Mouse (Mus musculus) liver, embryonic 15.5 days (tissue): ENCODE measurements around the gene Pdzd7. TPM values are rescaled to one million over a fixed set of nuclear protein-coding genes. Genes with fewer than 3 reads are reported as not detected.

ENCODE experiments used
- ATAC-seq: fragments of 200-750 bp; cut with Nextera tagmentation; 2 replicates; pipeline ENCODE4 v1.8.0; 2017; ENCODE audit warnings: moderate number of reproducible peaks, mild to moderate bottlenecking, moderate library complexity; ENCODE audit not compliant: insufficient read depth
- H3K27ac ChIP-seq: fragments of 300-500 bp; sonication (generic); replicated peaks from 2 replicates; pipeline ENCODE4 v1.5.1; 2015; ENCODE audit warnings: mild to moderate bottlenecking, inconsistent platforms
- H3K27me3 ChIP-seq: fragments of 300-500 bp; sonication (generic); 2 replicates; pipeline ENCODE4 v1.6.1; 2015; ENCODE audit warnings: mild to moderate bottlenecking, inconsistent platforms
- H3K36me3 ChIP-seq: fragments of 300-500 bp; sonication (generic); replicated peaks from 2 replicates; pipeline ENCODE4 v1.6.1; 2015; ENCODE audit warnings: moderate library complexity, mild to moderate bottlenecking, inconsistent platforms
- H3K4me1 ChIP-seq: fragments of 300-500 bp; sonication (generic); replicated peaks from 2 replicates; pipeline ENCODE4 v1.6.1; 2015; ENCODE audit warnings: inconsistent platforms
- H3K4me2 ChIP-seq: fragments of 300-500 bp; sonication (generic); 2 replicates; pipeline ENCODE4 v1.6.1; 2015; ENCODE audit warnings: moderate library complexity, mild to moderate bottlenecking, inconsistent platforms
- H3K4me3 ChIP-seq: fragments of 300-500 bp; sonication (generic); replicated peaks from 2 replicates; pipeline ENCODE4 v1.5.1; 2015; ENCODE audit warnings: mild to moderate bottlenecking, inconsistent platforms
- H3K9ac ChIP-seq: fragments of 300-500 bp; sonication (generic); 2 replicates; pipeline ENCODE4 v1.6.1; 2015; ENCODE audit warnings: moderate library complexity, mild to moderate bottlenecking, inconsistent platforms
- H3K9me3 ChIP-seq: fragments of 300-500 bp; sonication (generic); replicated peaks from 2 replicates; pipeline ENCODE4 v1.6.1; 2016; ENCODE audit warnings: inconsistent platforms
- WGBS: fragments of 180-500 bp; shearing (Covaris S2); methylation state at CpG from one replicate; pipeline ENCODE4 v1.1.7; 2015; ENCODE audit warnings: mixed read lengths; ENCODE audit not compliant: insufficient replicate concordance; 5-methylcytosine and 5-hydroxymethylcytosine counted together
- polyA plus RNA-seq: library from polyadenylated mRNA; unstranded; fragments of >200 nt; fragmentation: Nextera tagmentation; extraction: Ambion mirVana; gene quantifications from 2 replicates; pipeline ENCODE4 v1.2.1, GENCODE M21; 2015

The Pdzd7 gene
- polyA plus RNA-seq, 1 experiment from 2014 or later, result not detected

DNA sequence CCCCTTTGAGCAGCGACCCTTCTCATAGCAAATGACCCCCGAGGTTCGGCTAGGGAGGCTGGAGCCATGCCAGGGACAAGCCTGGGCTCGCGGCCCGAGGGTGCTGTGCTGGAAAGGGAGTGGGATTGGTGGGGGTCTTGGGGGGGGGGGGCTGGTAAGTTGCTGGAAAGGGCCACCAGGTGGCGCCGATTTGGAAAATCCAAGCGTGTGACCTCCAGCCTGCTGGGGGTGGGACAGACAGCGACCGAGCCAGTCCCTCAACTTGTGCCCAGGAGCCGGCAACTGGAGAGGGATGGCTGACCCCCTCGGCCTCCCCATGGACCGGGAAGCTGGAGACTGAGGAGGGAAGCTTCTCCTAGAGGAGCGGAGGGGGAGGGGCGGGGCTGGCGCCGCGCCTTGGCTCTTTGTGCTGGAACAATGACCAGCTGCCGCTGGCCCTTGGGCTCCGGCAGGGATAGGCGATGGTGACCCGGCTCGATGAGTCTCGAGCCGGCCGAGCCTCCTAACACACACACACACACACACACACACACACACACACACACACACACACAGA lies 28.2 kb downstream of the Pdzd7 start:
- peak; percentile 16; the same call in 1 of the 2 replicates for ATAC-seq

DNA sequence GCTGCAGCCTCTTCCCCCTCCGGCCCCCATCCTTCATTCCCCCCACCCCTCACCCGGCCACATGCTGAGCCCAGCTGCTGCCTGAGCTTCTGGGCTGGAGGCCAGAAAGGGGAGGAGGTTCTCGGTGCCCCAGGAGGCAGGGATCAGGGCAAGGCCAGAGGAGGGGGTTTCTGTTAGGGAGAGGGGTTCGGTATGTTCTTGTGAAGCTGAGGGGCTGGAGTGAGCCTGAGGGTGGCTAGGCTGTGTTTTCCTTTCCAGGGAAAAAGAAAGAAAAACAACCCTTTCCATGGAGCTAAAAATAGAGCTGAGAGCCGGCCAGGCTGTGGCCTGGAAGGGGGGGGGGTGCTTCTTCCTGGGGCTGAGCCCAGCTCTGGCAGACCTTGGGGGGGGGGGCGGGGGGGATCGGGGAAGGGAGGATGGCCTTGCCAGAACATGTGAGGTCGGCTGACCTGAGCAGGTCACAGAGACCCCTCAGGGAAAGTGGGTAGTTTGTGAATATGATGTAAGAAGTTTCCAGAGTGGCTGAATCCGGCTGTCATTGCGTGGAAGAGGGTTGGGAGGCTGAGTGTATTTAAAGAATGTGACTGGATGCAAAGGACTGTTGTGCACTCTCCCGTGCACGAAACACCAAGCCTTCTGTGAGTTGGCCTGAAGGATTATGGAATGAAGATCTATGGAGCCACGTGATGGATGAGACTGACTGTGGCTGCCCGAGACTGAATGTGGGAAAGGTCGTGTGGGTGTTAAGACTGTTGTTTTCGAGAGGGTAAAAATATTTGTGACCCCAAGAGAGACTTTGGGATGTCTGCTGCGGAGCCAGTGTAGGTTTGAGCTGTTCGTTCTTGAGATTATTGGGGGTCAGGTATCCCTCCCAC lies 28.9 kb downstream of the Pdzd7 start:
- Histone ChIP-seq H3K9me3 (no peaks in the 10 kb centered on the region), H3K4me3 (peak overlapping the region; percentile 63), H3K27me3 (peaks cover 33% of the 10 kb centered on the region), H3K4me2 (peak overlapping the region; percentile 94), H3K27ac (peak overlapping the region; percentile 70), H3K4me1 (peaks cover 62% of the 10 kb centered on the region), H3K36me3 (peaks cover 10% of the 10 kb centered on the region), H3K9ac (peak overlapping the region; percentile 57; the same call in 1 of the 2 replicates)
- WGBS, result under 1% methylated on average over 18 of the region's 18 CpGs
- no peak for ATAC-seq

More for the DNA sequence above, 28.2 kb downstream of the Pdzd7 start:
- peak overlapping the region; percentile 94 for H3K4me2 ChIP-seq
- 0% methylated on average over 27 of the region's 27 CpGs for WGBS
- H3K4me3 ChIP-seq, result peak overlapping the region; percentile 63
- peak overlapping the region; percentile 57; the same call in 1 of the 2 replicates for H3K9ac ChIP-seq
- H3K9me3 ChIP-seq, result no peaks in the 10 kb centered on the region
- peak overlapping the region; percentile 70 for H3K27ac ChIP-seq
- peaks cover 2% of the 10 kb centered on the region; the same call in 1 of the 2 replicates for H3K36me3 ChIP-seq
- peaks cover 62% of the 10 kb centered on the region for H3K4me1 ChIP-seq
- peaks cover 33% of the 10 kb centered on the region for H3K27me3 ChIP-seq

DNA sequence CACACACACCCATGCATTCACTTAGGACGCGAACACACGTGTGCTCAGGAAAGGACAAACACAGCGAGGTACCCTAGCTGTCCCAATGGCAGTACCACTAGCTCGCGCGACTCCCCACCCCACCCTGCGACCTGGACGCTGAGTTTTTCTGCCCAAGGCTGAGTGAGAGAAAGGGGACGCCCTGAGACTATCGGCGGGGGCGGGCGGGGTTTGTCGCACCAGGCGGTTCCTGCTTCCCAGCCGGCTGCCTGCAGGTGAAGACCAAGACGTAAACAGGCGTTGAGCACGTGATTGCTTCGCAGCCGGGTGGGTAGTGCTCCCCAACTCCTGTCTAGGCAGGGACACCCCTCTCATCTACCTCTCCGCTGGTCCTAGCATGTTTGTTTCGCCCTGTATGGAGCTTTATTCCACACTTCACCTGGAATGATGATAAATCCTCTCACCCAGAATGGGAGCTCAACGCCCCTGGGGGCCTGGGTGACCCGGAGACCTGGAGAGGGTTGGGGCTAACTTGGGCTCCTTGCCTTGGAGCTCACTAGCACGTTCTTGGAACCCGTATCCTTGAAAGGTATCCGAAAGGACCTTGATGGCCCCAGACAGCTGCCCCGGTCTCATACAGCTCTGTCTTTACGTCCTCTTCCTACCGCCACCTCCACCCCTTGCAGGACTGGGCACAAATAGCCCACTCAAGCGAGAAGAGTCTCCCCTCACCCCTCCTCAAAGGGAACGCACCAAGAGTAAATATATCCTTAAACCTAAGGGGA lies 29.8 kb downstream of the Pdzd7 start:
- peak; percentile 16; the same call in 1 of the 2 replicates for ATAC-seq
- Histone ChIP-seq H3K27me3 (peaks cover 33% of the 10 kb centered on the region), H3K36me3 (peaks cover 18% of the 10 kb centered on the region), H3K27ac (peak overlapping the region; percentile 70), H3K9ac (peak overlapping the region; percentile 57), H3K4me2 (peak overlapping the region; percentile 94), H3K9me3 (no peaks in the 10 kb centered on the region), H3K4me1 (peaks cover 62% of the 10 kb centered on the region), H3K4me3 (peak overlapping the region; percentile 63)
- under 1% methylated on average over 34 of the region's 34 CpGs for WGBS

- ATAC-seq, result peak; percentile 32
- no peaks in the 10 kb centered on the region for H3K9me3 ChIP-seq
- peak overlapping the region; percentile 63 for H3K4me3 ChIP-seq
- H3K27ac ChIP-seq, result peak overlapping the region; percentile 70
- peak overlapping the region; percentile 57 for H3K9ac ChIP-seq
- H3K4me1 ChIP-seq, result peaks cover 62% of the 10 kb centered on the region
- H3K27me3 ChIP-seq, result peaks cover 33% of the 10 kb centered on the region
- WGBS, result under 1% methylated on average over 25 of the region's 25 CpGs
- peaks cover 26% of the 10 kb centered on the region for H3K36me3 ChIP-seq
- peak overlapping the region; percentile 94 for H3K4me2 ChIP-seq
Measured at GRCm38 (mm10) chr19:45014981-45015402, 30.5 kb downstream of the Pdzd7 start.

DNA sequence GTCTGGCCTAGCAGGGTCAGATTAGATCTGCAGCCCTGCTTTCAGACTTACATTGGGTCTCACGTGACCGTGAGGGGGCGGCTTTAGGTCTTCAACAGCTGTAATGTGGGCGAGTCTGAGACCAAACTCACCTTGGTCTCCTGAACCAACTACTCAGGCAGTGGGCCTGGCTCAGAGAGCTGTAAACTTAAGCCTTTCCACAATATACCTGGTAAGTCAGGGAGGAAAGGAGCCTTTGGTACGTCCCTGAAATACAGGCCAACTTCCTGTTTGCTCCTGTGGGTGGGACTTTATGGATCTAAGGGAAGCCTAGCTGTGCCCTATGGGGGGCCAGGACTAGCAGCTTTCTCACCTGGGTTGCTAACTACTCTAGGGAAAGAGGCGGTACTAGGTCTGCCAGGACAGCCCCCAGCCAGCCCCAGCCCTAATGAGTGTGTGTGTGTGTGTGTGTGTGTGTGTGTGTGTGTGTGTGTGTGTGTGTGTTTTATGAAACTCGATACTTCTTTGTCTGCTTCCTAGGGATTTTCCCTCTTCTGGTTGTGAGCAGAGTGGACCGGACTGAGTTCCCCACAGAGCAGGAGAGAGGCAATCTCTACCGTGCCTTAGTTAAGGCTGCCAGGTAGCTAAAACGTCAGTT lies 31.1 kb downstream of the Pdzd7 start, which contains the start of gene Lzts2:
Gene Lzts2 (plus strand): TSS at position 80 of the 637 bp plus-strand sequence.
- Histone ChIP-seq H3K4me1 (peaks cover 57% of the 10 kb centered on the region), H3K9me3 (no peaks in the 10 kb centered on the region), H3K4me2 (peak within 1 kb of the TSS; percentile 94), H3K27me3 (peaks cover 33% of the 10 kb centered on the region), H3K27ac (peak within 1 kb of the TSS; percentile 70), H3K4me3 (peak within 1 kb of the TSS; percentile 63), H3K9ac (peak within 1 kb of the TSS; percentile 57), H3K36me3 (peaks cover 29% of the 10 kb centered on the region)
- ATAC-seq, result peak; percentile 29; the same call in 1 of the 2 replicates
- WGBS, result 6% methylated on average over 10 of the region's 10 CpGs

DNA sequence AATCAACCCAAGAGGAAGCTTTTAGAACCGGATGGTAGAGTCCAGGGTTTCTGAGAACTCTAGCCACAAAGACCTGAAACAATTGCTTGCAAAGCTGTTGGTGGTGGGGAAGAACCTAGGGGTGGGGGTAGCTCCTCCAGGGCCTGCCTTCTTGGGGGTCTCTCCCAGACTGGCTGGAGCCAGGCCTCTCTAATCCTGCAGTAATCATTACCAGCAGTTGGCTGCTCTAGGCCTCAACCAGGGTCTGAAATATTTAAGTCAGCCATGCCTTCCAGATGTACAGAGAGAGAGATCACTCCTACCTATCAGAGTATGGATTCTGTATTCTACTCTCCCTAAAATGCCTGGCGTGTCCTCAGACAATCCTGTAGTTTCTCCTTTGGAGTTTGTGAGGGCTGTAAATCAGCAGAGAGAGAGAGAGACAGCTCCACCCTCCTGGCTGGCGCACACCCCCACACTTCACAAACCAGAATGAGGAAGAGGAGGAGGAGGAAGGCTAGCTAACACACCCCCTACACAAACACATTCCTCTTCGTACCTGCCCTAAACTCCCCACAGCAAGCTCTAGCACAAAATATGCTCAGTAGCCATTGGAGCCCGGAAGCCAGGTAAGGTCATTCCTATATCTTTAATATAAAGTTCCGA lies 31.8 kb downstream of the Pdzd7 start:
- peak overlapping the region; percentile 94 for H3K4me2 ChIP-seq
- H3K4me3 ChIP-seq, result no peak overlapping the region
- no peak for ATAC-seq
- 38% methylated on average over 6 of the region's 6 CpGs for WGBS
- H3K27me3 ChIP-seq, result peaks cover 32% of the 10 kb centered on the region
- no peak overlapping the region for H3K9ac ChIP-seq
- H3K4me1 ChIP-seq, result peaks cover 53% of the 10 kb centered on the region
- peaks cover 29% of the 10 kb centered on the region for H3K36me3 ChIP-seq
- H3K27ac ChIP-seq, result peak overlapping the region; percentile 70
- no peaks in the 10 kb centered on the region for H3K9me3 ChIP-seq

DNA sequence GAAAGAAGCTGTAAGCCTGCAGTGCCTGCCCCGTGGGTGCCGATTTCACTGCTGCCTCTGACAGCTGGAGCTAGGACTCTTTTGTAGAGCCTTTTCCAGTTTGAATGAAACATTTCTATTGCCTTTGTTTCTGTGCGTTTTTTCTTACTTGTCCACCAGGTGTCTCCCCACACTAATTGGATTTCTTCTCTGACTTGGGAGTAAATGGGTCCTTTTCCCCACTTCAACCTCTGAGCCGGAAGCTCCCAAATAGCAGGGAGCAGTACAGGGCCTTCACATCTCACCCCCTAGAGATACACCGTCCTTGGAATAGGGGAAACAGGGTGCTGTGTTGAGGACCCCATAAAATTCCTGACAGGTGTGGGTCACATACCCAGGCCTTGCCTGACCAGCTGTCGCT lies 32.9 kb downstream of the Pdzd7 start:
- H3K27me3 ChIP-seq, result peaks cover 23% of the 10 kb centered on the region
- H3K4me3 ChIP-seq, result no peak overlapping the region
- H3K4me1 ChIP-seq, result peaks cover 54% of the 10 kb centered on the region
- no peak overlapping the region for H3K9ac ChIP-seq
- ATAC-seq, result no peak
- peaks cover 36% of the 10 kb centered on the region for H3K36me3 ChIP-seq
- H3K4me2 ChIP-seq, result no peak overlapping the region
- 52% methylated on average over 6 of the region's 6 CpGs for WGBS
- no peaks in the 10 kb centered on the region for H3K9me3 ChIP-seq
- H3K27ac ChIP-seq, result no peak overlapping the region

DNA sequence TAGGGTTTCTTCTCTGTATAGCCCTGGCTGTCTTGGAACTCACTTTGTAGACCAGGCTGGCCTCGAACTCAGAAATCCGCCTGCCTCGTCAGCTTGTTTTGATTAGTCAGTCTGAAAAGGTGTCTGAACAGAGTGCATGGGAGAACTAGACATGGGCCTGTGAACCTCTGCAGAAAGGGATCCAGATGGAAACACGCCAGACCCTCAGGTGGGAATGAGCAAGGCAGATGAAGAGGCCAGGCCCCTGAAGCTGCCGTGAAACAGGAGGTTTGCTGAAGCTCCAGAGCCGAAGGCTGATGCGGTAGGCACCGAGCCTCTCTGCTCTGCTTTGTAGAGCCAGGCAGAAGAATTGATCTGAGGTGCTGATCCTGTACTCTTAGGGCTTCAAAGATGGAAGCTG lies 33.3 kb downstream of the Pdzd7 start:
- 78% methylated on average over 8 of the region's 8 CpGs for WGBS
- Histone ChIP-seq H3K4me1 (peaks cover 55% of the 10 kb centered on the region), H3K9ac (no peak overlapping the region), H3K36me3 (peaks cover 36% of the 10 kb centered on the region), H3K4me2 (no peak overlapping the region), H3K4me3 (no peak overlapping the region), H3K27me3 (peaks cover 20% of the 10 kb centered on the region), H3K9me3 (no peaks in the 10 kb centered on the region), H3K27ac (no peak overlapping the region)
- no peak for ATAC-seq

- no peak overlapping the region for H3K4me2 ChIP-seq
- no peak for ATAC-seq
- no peaks in the 10 kb centered on the region for H3K9me3 ChIP-seq
- no peak overlapping the region for H3K27ac ChIP-seq
- 71% methylated on average over 4 of the region's 4 CpGs for WGBS
- peaks cover 5% of the 10 kb centered on the region; the same call in 1 of the 2 replicates for H3K27me3 ChIP-seq
- H3K36me3 ChIP-seq, result peaks cover 36% of the 10 kb centered on the region
- H3K4me1 ChIP-seq, result peaks cover 49% of the 10 kb centered on the region
- H3K9ac ChIP-seq, result no peak overlapping the region
- H3K4me3 ChIP-seq, result no peak overlapping the region
Measured at GRCm38 (mm10) chr19:45010646-45011045, 34.9 kb downstream of the Pdzd7 start.
